Mouse (Mus musculus) forebrain, postnatal 0 days (tissue): ENCODE results near the gene Fnbp1. TPM values are rescaled to one million over a fixed set of nuclear protein-coding genes. Genes with fewer than 3 reads are reported as not detected.

ENCODE experiments used
- ATAC-seq: fragments of 200-750 bp; cut with Nextera tagmentation; 2 replicates; pipeline ENCODE4 v1.8.0; 2017; ENCODE audit warnings: mild to moderate bottlenecking, moderate library complexity
- DNase-seq: peaks from one replicate; pipeline ENCODE4 v3.0.0-alpha.2; 2015
- H3K27ac ChIP-seq: fragments of 300-500 bp; sonication (generic); 2 replicates; pipeline ENCODE4 v1.5.1; 2014; ENCODE audit warnings: low read depth, mild to moderate bottlenecking, antibody characterized with exemption, low read length, moderate library complexity, mixed read lengths
- H3K27me3 ChIP-seq: fragments of 300-500 bp; sonication (generic); 2 replicates; pipeline ENCODE4 v1.6.1; 2014; ENCODE audit warnings: mild to moderate bottlenecking, low read length, mixed read lengths; ENCODE audit not compliant: insufficient read depth
- H3K36me3 ChIP-seq: fragments of 300-500 bp; sonication (generic); 2 replicates; pipeline ENCODE4 v1.6.1; 2014; ENCODE audit warnings: mild to moderate bottlenecking, moderate library complexity; ENCODE audit not compliant: insufficient read depth
- H3K4me1 ChIP-seq: fragments of 300-500 bp; sonication (generic); 2 replicates; pipeline ENCODE4 v1.6.1; 2014; ENCODE audit warnings: antibody characterized with exemption; ENCODE audit not compliant: insufficient read depth
- H3K4me2 ChIP-seq: fragments of 300-500 bp; sonication (generic); 2 replicates; pipeline ENCODE4 v1.6.1; 2014; ENCODE audit warnings: low read depth, mild to moderate bottlenecking, moderate library complexity
- H3K4me3 ChIP-seq: fragments of 300-500 bp; sonication (generic); 2 replicates; pipeline ENCODE4 v1.5.1; 2014; ENCODE audit warnings: low read depth, low read length, mixed read lengths
- H3K9ac ChIP-seq: fragments of 300-500 bp; sonication (generic); 2 replicates; pipeline ENCODE4 v1.6.1; 2014; ENCODE audit warnings: mild to moderate bottlenecking
- H3K9me3 ChIP-seq: fragments of 300-500 bp; sonication (generic); 2 replicates; pipeline ENCODE4 v1.6.1; 2016; ENCODE audit warnings: low read length
- CTCF ChIP-seq: sonication (generic); IDR thresholded peaks from 2 replicates; pipeline ENCODE4 v1.5.1; 2016; ENCODE audit warnings: antibody characterized with exemption, control low read depth, low read depth
- WGBS: fragments of 180-500 bp; shearing (Covaris S2); extraction: QIAGEN DNeasy Blood & Tissue Kit; methylation state at CpG from one replicate; pipeline ENCODE4 v1.1.7; 2014; 5-methylcytosine and 5-hydroxymethylcytosine counted together
- polyA plus RNA-seq: library from polyadenylated mRNA; unstranded; fragments of >200 nt; fragmentation: Nextera tagmentation; extraction: Ambion mirVana; gene quantifications from 2 replicates; pipeline ENCODE4 v1.2.1, GENCODE M21; 2015
- total RNA-seq: library from RNA; depleted of rRNA; stranded (reverse); fragments of >200 nt; gene quantifications from 2 replicates; pipeline ENCODE4 v1.2.3, GENCODE M21; 2014

Gene Fnbp1
- total and polyA plus RNA-seq, 2 experiments from 2014 or later = 13.3 to 20.1 TPM

DNA sequence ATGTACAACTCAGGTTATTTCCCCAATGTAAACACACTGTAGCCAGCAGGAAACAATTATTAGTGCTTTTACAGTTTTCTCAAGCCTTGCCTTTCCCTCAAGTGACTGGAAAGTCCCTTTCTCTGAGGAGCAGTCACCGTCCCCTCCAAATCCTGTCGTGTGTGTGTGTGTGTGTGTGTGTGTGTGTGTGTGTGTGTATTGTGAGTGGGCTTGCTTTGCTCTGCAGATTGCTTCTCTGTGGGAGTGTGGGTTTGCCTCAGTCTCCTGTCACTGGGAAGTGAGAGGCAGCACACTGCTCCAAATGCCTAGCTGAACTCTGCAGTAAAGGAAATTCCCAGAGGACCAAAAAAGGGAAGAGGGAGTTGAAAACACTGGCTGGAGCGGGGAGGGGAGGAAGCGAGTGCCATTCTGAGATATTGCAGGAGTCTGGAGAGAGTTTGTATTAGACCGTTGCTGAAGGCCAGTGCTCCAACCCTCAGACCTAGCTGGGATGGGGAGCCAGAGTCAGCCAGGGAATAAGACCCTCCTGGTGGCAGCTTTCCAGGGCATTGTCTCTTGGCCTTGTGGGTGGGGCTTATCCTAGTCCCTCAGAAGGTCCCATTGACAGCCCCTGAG is 23.1 kb upstream of the Fnbp1 start:
- Histone ChIP-seq H3K27me3 (no peaks in the 10 kb centered on the region), H3K36me3 (peaks cover 22% of the 10 kb centered on the region), H3K4me2 (no peak overlapping the region), H3K4me3 (no peak overlapping the region), H3K27ac (no peak overlapping the region), H3K4me1 (no peaks in the 10 kb centered on the region), H3K9me3 (no peaks in the 10 kb centered on the region), H3K9ac (no peak overlapping the region)
- DNase-seq = no peak
- WGBS = 62% methylated on average over 5 of the region's 5 CpGs
- TF ChIP-seq CTCF = no peak
- ATAC-seq = no peak

DNA sequence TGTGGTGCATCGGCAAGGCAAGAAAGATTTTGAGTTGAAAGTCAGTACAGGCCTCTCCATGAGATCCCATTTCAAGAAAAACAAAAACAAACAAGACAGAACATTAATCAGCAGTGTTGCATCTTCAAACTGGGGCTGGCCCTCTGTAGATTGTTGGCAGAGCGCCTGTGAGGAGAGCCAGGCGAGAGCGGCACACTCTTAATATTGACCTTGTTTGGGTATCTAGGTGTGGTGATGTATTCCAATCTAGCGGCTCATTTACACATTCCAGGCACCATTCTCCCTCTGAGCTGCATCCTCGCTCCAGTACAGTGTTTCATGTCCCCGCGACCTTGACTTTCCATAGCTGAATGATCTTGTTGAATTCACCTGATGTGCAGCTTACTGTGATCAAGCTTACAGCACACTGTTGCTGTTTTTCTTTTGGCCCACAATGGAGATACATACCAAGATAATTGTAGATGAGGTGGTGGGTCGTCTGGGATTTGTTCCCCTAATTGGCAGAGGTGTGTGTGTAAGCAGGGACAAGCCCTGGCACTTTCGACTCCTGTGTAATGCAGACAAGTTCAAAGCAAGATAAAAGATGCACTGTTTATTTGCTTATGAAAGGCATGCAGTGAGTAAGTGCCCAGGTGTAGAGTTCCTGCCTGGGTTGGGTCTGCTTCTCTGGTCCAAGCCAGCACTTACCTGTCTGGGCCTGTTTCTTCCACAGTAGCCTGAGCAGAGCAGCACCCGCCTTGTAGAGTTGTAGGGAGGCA is 21.7 kb upstream of the Fnbp1 start:
- WGBS = 79% methylated on average over 11 of the region's 11 CpGs
- no peak for TF ChIP-seq CTCF
- Histone ChIP-seq H3K36me3 (peaks cover 8% of the 10 kb centered on the region), H3K4me2 (no peak overlapping the region), H3K9me3 (no peaks in the 10 kb centered on the region), H3K27ac (no peak overlapping the region), H3K4me3 (no peak overlapping the region), H3K27me3 (no peaks in the 10 kb centered on the region), H3K9ac (no peak overlapping the region), H3K4me1 (no peaks in the 10 kb centered on the region)
- no peak for DNase-seq
- no peak for ATAC-seq

DNA sequence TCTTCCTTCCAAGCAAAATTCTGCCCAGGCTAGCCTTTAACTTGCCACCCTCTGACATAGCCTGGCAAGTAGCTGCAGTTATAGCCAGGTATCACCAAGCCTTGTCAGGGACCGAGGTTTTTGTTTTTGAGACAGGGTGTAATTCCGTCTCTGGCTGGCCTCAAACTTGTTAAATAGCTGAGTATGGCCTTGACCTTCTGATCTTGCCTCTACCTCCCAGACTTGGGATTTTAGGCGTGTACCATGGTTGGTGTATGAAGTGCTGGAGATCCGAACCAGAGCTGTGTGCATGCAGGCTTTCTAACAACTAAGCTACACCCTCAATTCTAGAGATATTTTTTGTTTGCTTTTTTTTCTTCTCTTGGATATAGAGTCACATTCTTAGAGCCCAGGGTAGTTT is 19.8 kb upstream of the Fnbp1 start:
- Histone ChIP-seq H3K9me3 (no peaks in the 10 kb centered on the region), H3K27ac (no peak overlapping the region), H3K9ac (no peak overlapping the region), H3K36me3 (no peaks in the 10 kb centered on the region), H3K4me3 (no peak overlapping the region), H3K4me2 (no peak overlapping the region), H3K27me3 (no peaks in the 10 kb centered on the region), H3K4me1 (no peaks in the 10 kb centered on the region)
- TF ChIP-seq CTCF = no peak
- ATAC-seq (no peak), DNase-seq (no peak)
- 88% methylated on average over 4 of the region's 4 CpGs for WGBS

DNA sequence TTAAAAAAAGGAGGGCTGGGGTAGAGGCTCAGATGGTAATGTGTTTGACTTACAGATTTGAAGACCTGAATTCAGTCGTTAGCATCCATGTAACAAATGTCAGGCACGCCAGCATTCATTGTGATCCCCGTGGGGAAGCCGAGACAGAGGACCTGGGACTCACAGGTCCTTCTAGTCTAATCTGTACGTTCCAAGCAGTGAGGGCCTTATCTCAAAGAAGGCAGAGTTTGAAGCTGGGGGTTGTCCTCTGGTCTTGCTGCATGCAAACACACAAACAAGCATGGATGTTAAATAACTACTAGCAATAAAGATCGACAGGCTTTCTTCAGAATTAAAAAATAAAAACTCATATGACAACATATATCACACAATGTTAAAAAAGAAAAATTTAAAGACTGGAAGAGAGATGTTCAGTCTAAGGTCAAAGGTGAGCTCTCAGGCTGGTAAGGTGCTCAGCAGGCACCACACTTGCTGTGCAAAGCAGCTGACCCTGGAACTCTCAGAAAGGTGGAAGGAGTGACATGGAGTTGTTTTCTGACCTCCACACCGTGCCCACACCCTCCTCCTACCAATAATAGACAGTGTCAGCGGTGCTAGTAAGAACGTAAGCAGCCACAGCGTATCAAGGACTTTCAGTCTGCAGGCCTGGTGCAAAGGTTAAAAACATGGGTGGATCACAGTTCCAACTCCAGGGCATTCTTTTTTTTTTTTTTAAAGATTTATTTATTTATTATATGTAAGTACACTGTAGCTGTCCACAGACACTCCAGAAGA is 18.5 kb upstream of the Fnbp1 start:
- no peak for DNase-seq
- Histone ChIP-seq H3K4me1 (no peaks in the 10 kb centered on the region), H3K27ac (no peak overlapping the region), H3K36me3 (no peaks in the 10 kb centered on the region), H3K27me3 (no peaks in the 10 kb centered on the region), H3K9me3 (no peaks in the 10 kb centered on the region), H3K4me3 (no peak overlapping the region), H3K4me2 (no peak overlapping the region), H3K9ac (no peak overlapping the region)
- 88% methylated on average over 10 of the region's 10 CpGs for WGBS
- TF ChIP-seq CTCF = no peak
- ATAC-seq = no peak

DNA sequence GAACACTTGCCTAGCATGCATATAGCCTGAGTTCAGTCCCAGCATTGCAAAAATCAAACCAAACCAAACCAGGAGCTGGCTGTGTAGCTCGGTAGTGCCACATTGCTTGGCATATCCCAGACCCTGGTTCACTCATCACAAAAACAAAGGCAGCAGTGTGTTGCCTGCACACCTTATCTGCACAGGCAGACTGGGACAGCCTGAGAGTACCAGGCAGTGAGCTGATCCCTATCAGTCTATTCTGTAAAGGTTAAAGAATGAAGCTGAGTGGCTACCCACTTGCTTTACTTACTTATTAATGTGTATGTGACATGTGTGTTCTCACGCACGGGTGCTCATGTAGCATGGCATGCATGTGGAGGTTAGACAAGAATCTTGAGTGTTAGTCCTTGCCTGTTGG is 15.0 kb upstream of the Fnbp1 start:
- Histone ChIP-seq H3K4me1 (peaks cover 10% of the 10 kb centered on the region), H3K9ac (no peak overlapping the region), H3K9me3 (no peaks in the 10 kb centered on the region), H3K4me3 (no peak overlapping the region), H3K27me3 (no peaks in the 10 kb centered on the region), H3K27ac (no peak overlapping the region), H3K36me3 (no peaks in the 10 kb centered on the region), H3K4me2 (no peak overlapping the region)
- DNase-seq = no peak
- no peak for ATAC-seq
- no peak for TF ChIP-seq CTCF
- 94% methylated on average over 3 of the region's 3 CpGs for WGBS

DNA sequence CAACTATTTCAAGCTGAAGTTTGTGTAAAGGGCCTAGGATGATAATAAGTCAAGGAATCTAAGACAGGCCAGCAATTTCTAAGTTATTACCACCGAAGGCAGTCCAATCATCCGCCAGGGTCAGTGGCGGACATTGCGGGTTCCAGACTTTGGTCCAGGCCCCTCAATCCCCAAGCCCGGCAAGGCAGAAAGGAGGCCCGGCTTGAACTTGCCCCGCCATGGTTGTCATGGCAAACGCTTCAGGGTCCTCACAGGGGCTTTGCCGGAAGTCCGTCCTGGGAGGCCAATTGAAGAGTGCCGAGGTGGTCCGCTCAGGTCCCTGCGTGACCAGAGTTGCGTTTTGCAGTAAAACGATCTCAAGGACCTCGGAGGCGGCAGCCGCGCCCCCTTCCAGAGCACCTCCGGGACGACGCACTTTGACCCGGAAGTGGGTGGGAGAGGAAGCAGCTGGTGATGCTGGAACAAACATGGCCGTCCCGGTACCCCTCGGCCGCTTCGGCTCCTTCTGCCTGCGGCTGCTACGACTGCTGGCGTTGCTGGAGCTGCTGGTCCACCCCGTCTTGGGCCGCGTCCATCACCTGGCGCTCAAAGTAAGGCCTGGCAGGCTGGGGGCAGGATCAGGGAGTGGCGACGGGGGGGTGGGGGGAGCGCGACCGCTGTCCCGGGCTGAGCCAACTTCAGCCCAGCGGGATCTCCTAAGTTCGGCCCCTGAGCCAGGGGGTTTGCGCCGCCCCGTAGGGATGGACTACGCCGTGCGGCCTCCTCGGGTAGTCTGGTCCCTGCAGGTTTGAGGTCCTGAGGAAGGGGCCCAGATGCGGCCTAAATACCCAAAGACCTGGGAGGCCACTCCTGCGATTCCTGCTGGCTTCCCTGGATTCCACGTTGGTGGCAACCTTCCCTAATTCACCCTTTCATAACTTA is 10.3 kb upstream of the Fnbp1 start, which contains the start of gene Gpr107:
Gene Gpr107 (plus strand): TSS at position 425 of the 921 bp plus-strand sequence.
- peak within 1 kb of the TSS; percentile 84 for H3K9ac ChIP-seq
- no peaks in the 10 kb centered on the region for H3K9me3 ChIP-seq
- peak within 1 kb of the TSS; percentile 81 for H3K4me2 ChIP-seq
- WGBS = 2% methylated on average over 53 of the region's 53 CpGs
- DNase-seq (peak; percentile 90), ATAC-seq (peak; percentile 99)
- H3K27ac ChIP-seq = peak within 1 kb of the TSS; percentile 76
- H3K36me3 ChIP-seq = peaks cover 7% of the 10 kb centered on the region
- peak within 1 kb of the TSS; percentile 98 for H3K4me3 ChIP-seq
- peaks cover 19% of the 10 kb centered on the region for H3K4me1 ChIP-seq
- no peak for TF ChIP-seq CTCF
- no peaks in the 10 kb centered on the region for H3K27me3 ChIP-seq
